Mouse (Mus musculus): ENCODE measurements around the gene Caskin1. TPM values are rescaled to one million over a fixed set of nuclear protein-coding genes. Genes with fewer than 3 reads are reported as not detected.

Caskin1 gene
- total RNA-seq, 2 experiments from 2014 or later, result 0.14 to 0.39 TPM

- intact Hi-C loops (cut with DNase I), result no loop called here
- peak; percentile 98 for DNase-seq (ENCODE audit: low spot score)
These were observed 18.3 kb upstream of the Caskin1 start, which contains the start of the genes E4f1 and Pgp for GRCm38 (mm10) chr17:24469910-24470602. TSS of gene E4f1 (minus strand) at chr17:24470313. TSS of gene Pgp (plus strand) at chr17:24470392.

DNA sequence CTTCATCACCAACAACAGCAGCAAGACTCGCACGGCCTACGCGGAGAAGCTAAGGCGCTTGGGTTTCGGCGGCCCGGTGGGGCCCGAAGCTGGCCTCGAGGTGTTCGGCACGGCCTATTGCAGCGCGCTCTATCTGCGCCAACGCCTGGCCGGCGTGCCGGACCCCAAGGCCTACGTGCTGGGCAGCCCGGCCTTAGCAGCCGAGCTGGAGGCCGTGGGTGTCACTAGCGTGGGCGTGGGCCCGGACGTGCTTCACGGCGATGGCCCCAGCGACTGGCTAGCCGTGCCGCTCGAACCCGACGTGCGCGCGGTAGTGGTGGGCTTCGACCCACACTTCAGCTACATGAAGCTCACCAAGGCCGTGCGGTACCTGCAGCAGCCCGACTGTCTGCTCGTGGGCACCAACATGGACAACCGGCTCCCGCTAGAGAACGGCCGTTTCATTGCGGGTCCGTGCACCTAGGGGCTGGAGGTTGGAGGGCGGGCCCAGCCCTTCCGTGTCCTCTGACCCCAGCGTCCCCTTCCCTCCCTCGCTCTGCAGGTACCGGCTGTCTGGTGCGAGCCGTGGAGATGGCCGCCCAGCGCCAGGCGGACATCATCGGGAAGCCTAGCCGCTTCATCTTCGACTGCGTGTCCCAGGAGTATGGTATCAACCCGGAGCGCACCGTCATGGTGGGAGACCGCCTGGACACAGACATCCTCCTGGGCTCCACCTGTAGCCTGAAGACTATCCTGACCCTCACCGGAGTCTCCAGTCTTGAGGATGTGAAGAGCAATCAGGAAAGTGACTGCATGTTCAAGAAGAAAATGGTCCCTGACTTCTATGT lies 17.5 kb upstream of the Caskin1 start:
- intact Hi-C loops (cut with DNase I), result no loop called here
- no peak for DNase-seq (ENCODE audit: low spot score)

GRCm38 (mm10) chr17:24472512-24472911 lies 15.9 kb upstream of the Caskin1 start:
- intact Hi-C loops (cut with DNase I), result no loop called here
- DNase-seq (ENCODE audit: low spot score), result no peak

GRCm38 (mm10) chr17:24473612-24474275 lies 14.7 kb upstream of the Caskin1 start, which contains the start of gene Bricd5:
TSS of gene Bricd5 (plus strand) at chr17:24473884.
- no peak for DNase-seq (ENCODE audit: low spot score)
- intact Hi-C loops (cut with DNase I), result no loop called here

DNA sequence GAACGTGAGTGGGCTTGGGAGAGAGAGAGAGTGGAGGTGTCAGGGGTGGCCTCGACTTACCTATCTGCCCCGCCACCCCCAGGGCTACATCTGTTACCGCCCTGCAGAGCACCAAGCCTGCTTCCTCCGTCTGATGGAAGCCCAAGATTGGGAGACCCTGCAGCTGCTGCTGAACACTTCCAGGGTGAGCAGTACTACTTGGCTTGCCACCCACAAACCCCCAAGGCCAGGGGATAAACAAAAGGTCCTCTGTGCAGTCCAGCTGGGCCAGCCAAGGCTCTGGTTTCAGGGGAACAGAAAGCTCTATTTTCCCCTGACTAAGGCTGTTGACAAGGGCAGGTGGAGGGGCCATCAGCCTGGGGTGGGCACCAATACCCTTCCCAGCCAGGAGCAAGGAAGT lies 13.8 kb upstream of the Caskin1 start:
- DNase-seq (ENCODE audit: low spot score), result no peak
- intact Hi-C loops (cut with DNase I), result no loop called here

- no peak for DNase-seq (ENCODE audit: low spot score)
- intact Hi-C loops (cut with DNase I), result loop anchor here (5.0 kb wide), 2 partner anchors 37 to 197 kb away; no protein-coding TSS in a partner anchor
These were observed 12.8 kb upstream of the Caskin1 start for GRCm38 (mm10) chr17:24475586-24475985.

DNA sequence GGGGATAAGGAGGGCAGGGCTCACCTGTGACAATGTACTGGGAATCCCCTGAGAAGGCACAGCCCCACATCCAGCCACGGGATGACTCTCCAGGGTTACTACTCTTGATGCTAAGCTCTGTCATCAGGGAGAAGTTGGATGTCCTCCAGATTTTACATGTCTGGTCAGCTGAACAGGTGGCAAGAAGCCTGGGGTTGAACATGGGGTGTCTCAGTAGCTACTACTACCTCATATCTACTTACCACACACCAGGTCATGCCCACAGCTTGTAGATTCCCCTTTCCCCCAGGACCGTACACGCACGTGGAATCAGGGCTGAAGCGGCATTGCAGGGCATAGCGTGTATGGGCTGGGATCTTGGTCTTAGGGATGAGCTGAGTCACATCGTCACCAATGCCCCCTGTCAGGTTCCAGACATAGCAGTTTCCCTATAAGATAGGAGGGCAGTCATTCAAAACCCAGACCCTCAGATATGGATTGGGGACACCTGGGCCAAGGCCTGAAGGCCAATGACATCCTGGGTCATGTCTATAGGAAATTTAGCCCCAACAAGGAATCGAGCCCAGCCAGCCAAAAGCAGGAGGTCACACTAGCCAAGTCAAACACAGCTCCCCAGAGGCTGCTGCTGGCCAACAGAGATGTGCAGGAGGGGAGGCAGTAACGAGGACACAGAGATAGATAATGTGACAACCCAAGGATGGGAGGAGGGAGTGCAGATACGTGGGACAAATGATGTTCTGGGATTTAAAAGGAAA lies 12.2 kb upstream of the Caskin1 start:
- no peak for DNase-seq (ENCODE audit: low spot score)
- intact Hi-C loops (cut with DNase I), result loop anchor here (5.0 kb wide), 2 partner anchors 36 to 196 kb away; no protein-coding TSS in a partner anchor

- intact Hi-C loops (cut with DNase I), result loop anchor here (5.0 kb wide), 2 partner anchors 35 to 195 kb away; no protein-coding TSS in a partner anchor
These were observed 11.1 kb upstream of the Caskin1 start for GRCm38 (mm10) chr17:24477053-24477984.

DNA sequence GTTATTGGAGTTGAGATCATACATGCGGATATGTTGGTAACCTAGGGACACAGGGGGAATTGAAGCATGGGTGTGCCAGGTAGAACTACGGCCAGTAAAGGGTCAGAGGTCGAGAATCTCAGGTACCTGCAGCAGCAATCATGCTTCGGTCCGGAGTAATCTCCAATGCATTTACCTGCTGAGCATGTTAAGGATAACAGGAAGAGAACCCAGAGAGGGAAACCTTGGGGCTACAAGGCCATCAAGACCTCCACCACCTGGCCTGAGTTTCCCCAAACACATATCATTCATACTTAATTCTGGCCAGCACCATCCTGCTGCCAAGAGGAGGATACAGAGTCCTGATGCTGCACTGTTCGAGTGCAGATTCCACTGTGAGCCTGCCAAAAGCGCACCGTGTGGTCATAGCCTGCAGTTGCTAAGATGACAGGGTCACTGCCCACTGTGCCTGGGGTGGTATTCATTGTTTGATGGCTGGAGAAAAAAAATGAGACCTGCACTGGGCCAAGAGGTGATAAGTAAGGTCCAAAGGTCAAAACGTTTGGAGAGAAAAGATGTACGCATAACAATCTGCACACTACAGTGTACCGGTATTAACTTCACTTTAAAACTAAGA lies 10.3 kb upstream of the Caskin1 start:
- no peak for DNase-seq (ENCODE audit: low spot score)
- intact Hi-C loops (cut with DNase I), result loop anchor here (5.0 kb wide), 2 partner anchors 34 to 194 kb away; no protein-coding TSS in a partner anchor

More at GRCm38 (mm10) chr17:24477053-24477984, 11.1 kb upstream of the Caskin1 start:
- DNase-seq (ENCODE audit: low spot score), result no peak

- intact Hi-C loops (cut with DNase I), result loop anchor here (5.0 kb wide), 2 partner anchors 33 to 193 kb away; no protein-coding TSS in a partner anchor
- DNase-seq (ENCODE audit: low spot score), result peak; percentile 93
These were observed 9.6 kb upstream of the Caskin1 start, which contains the start of gene Mlst8 for GRCm38 (mm10) chr17:24478663-24479380. TSS of gene Mlst8 (minus strand) at chr17:24479078.

DNA sequence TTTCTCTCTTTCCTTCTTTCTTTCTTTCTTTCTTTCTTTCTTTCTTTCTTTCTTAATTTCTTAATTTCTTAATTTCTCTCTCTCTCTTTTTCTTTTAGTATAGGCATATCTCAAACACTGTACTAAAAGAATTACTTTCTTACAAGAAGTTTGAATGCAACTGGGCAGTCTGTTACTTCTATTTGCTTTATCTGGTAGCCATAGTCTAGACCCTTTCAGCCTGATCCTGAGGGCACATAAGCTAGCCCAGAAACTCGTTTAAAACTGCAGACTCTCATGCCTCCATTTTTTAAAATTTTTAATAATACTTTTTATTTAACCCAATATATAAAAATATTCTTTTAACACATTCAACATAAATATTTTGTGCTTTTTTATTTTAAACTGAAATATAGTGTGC lies 9.0 kb upstream of the Caskin1 start:
- intact Hi-C loops (cut with DNase I), result loop anchor here (5.0 kb wide), 2 partner anchors 33 to 193 kb away; no protein-coding TSS in a partner anchor
- no peak for DNase-seq (ENCODE audit: low spot score)

GRCm38 (mm10) chr17:24480201-24480826 lies 8.1 kb upstream of the Caskin1 start:
- intact Hi-C loops (cut with DNase I), result no loop called here
- DNase-seq (ENCODE audit: low spot score), result no peak

DNA sequence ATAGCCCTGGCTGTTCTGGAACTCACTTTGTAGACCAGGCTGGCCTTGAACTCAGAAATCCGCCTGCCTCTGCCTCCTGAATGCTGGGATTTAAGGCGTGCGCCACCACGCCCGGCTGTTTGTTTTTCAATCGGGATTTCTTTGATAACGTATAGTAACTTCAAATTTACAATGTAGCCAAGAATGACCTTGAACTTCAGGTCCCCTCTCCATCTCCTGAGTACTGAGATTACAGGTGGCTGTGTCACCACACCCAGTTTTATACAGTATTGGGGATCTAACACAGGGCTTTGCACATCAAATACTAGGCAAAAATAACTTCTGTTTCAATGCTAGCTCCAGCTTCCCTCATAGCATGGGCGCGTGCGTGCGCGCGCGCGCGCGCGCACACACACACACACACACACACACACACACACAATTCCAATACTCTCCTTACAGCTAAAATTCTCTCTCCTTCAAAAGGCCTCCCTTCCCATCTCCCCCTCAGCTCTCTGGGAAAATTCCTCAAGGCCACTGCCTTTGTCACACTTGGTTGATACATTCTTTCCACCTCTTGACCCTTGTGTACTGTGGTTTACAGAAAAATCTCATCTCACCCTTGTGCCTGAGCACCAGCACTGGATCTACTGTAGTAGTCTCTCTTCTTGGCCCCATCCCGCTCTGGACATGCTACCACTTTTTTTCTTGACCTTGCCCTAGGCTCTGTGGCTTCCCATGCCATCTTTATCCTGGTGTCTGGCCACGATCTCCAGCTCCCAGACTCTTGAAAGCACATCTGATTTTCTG lies 7.2 kb upstream of the Caskin1 start:
- intact Hi-C loops (cut with DNase I), result no loop called here
- DNase-seq (ENCODE audit: low spot score), result no peak

DNA sequence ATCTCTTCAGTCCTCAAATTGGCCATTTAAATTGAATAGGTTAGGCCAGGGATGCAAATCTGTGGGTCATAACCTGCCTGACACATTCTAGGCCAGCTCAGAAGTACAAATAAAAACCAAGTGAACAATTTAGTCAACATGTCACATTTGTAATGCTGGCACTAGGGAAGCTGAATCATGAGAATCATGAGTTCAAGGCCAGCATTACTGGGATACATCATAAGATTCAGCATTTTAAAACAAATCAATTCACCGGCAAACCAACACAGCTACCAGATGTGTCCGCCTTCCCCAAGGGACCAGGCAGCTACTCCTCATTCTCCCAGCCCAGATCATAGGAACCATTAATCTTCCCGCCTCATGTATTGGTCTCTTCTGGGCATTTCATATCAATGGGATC lies 4.9 kb upstream of the Caskin1 start:
- intact Hi-C loops (cut with DNase I), result no loop called here
- no peak for DNase-seq (ENCODE audit: low spot score)

DNA sequence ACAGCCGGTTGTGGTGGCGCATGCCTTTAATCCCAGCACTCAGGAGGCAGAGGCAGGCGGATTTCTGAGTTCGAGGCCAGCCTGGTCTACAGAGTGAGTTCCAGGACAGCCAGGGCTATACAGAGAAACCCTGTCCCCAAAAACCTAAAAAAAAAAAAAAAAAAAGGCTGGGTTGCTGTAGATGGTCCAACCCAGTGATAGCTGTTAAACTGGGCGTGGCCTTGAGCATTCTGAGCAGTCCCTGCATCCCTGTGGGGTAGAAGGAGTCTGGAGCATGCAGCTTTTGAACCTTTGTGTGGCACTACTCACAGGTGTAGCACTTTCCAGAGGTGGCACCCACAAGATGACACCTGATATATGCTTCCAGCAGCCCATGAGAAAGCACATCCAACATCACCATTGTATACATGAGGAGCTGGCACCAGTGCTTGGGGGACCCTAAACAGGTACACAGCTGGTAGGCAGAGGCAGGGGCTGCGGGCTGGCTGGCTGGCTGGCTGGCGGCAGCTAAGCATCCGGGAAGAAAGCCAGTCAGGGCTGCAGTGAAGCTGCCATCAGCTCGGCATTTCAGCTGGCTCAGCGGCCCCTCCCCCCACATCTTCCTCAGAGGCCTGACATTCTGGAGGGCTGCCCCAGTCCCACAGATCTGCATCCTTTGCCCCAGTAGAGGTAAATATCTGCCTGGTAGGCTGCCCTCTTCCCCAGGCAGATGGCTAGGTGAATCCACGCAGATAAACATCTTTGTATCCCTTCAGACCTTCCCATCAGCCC lies 3.1 kb upstream of the Caskin1 start:
- intact Hi-C loops (cut with DNase I), result no loop called here

More for the DNA sequence above, 3.1 kb upstream of the Caskin1 start:
- no peak for DNase-seq (ENCODE audit: low spot score)
